Mouse (Mus musculus) spleen, adult 2 months (tissue): Measurements from ENCODE around the gene Upb1.

Source experiments
- CTCF ChIP-seq: fragments of 200-500 bp; IDR thresholded peaks from 2 replicates; pipeline ENCODE4 v1.5.1; 2011; ENCODE audit warnings: mild to moderate bottlenecking, inconsistent platforms; ENCODE audit not compliant: insufficient read depth, insufficient read length, insufficient replicate concordance; ENCODE audit errors: extremely low read depth
- POLR2A ChIP-seq: fragments of 200-500 bp; IDR thresholded peaks from 2 replicates; pipeline ENCODE4 v1.6.1; 2011; ENCODE audit warnings: low read depth, low read length, inconsistent platforms

DNA sequence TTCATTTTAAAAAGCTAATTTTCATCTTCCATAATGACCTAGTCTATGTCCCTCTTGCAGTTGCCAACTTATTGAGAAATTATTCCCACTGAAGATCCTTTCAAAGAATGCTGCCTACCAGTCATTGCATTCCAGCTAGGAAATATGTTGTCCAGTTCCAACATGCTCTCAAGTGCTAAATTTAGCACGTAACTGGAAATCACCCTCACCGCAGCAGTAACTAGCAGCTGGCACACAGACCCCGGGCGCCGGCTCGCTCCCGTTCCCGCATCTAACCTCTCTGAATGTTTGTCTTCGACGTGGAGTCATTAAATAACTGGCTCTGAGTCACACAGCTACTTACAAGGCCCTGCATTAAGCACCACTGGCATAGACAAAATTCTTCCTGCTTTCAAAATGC, 22.2 kb upstream of the Upb1 start:
- no peak for TF ChIP-seq CTCF
- TF ChIP-seq POLR2A: no peak
